Mouse (Mus musculus) cerebellum, adult 2 months (tissue): ENCODE measurements at regions not wholly inside any gene's neighbourhood (a gene's known extent, or its start where the extent isn't known, plus 50 kb on each side); places are given as distances from the start of the nearest gene placed in this dataset.

ENCODE experiments used
- DNase-seq, 2 experiments: peaks; one replicate each; pipeline ENCODE4 v3.0.0; 2021
- H3K27ac ChIP-seq: fragments of 200-500 bp; 2 replicates; pipeline ENCODE4 v1.5.1; 2012; ENCODE audit warnings: low read length, control low read depth, inconsistent platforms; ENCODE audit not compliant: insufficient read depth
- H3K27me3 ChIP-seq: fragments of 200-500 bp; 2 replicates; pipeline ENCODE4 v1.6.1; 2012; ENCODE audit warnings: inconsistent platforms, mild to moderate bottlenecking, low read length, moderate library complexity; ENCODE audit not compliant: control insufficient read depth, insufficient read depth
- H3K4me1 ChIP-seq: fragments of 200-500 bp; 2 replicates; pipeline ENCODE4 v1.6.1; 2011; ENCODE audit warnings: low read length; ENCODE audit not compliant: control insufficient read depth, insufficient read depth
- H3K4me3 ChIP-seq: fragments of 200-500 bp; replicated peaks from 2 replicates; pipeline ENCODE3; 2011; ENCODE audit warnings: mild to moderate bottlenecking, low read depth, low read length, control low read depth; ENCODE audit not compliant: insufficient read depth
- CTCF ChIP-seq: fragments of 200-500 bp; IDR thresholded peaks from 2 replicates; pipeline ENCODE4 v1.5.1; 2011; ENCODE audit warnings: low read depth, mild to moderate bottlenecking, control low read depth, low read length, moderate library complexity, borderline replicate concordance; ENCODE audit not compliant: insufficient read depth
- POLR2A ChIP-seq: fragments of 200-500 bp; IDR thresholded peaks from 2 replicates; pipeline ENCODE4 v1.6.1; 2011; ENCODE audit warnings: low read length, control low read depth, borderline replicate concordance; ENCODE audit not compliant: insufficient read depth
- whole genome bisulfite sequencing: fragments of 180-500 bp; shearing (Covaris S2); methylation state at CpG from one replicate; pipeline ENCODE4 v1.1.7; 2018; 5-methylcytosine and 5-hydroxymethylcytosine counted together

- TF ChIP-seq POLR2A (no peak), CTCF (no peak)
- no peak for DNase-seq
- Histone ChIP-seq H3K4me3 (no peak overlapping the region), H3K27me3 (no peaks in the 10 kb centered on the region), H3K27ac (no peak overlapping the region), H3K4me1 (no peaks in the 10 kb centered on the region)
Observed at GRCm38 (mm10) chr5:39390391-39390987, 364.8 kb downstream of the Hs3st1 start.

GRCm38 (mm10) chr5:39384410-39384809 lies 370.9 kb downstream of the Hs3st1 start:
- H3K4me3 ChIP-seq: no peak overlapping the region
- WGBS: 95% methylated on average over 2 of the region's 2 CpGs
- no peak overlapping the region for H3K27ac ChIP-seq
- DNase-seq: no peak
- TF ChIP-seq POLR2A: no peak
- no peak for TF ChIP-seq CTCF
- no peaks in the 10 kb centered on the region for H3K27me3 ChIP-seq
- no peaks in the 10 kb centered on the region for H3K4me1 ChIP-seq

GRCm38 (mm10) chr5:39374199-39374598 lies 381.1 kb downstream of the Hs3st1 start:
- Histone ChIP-seq H3K4me1 (no peaks in the 10 kb centered on the region), H3K27me3 (no peaks in the 10 kb centered on the region), H3K4me3 (no peak overlapping the region), H3K27ac (no peak overlapping the region)
- TF ChIP-seq POLR2A (no peak), CTCF (no peak)
- 89% methylated on average over 3 of the region's 3 CpGs for WGBS
- DNase-seq: no peak

GRCm38 (mm10) chr5:39348680-39349079 lies 406.6 kb downstream of the Hs3st1 start:
- Histone ChIP-seq H3K4me3 (no peak overlapping the region), H3K27me3 (no peaks in the 10 kb centered on the region), H3K4me1 (no peaks in the 10 kb centered on the region; the same call in 1 of the 2 replicates), H3K27ac (no peak overlapping the region)
- WGBS: 65% methylated on average over 3 of the region's 3 CpGs
- DNase-seq: peak in 1 of 2 experiments; percentile 50
- TF ChIP-seq CTCF (no peak), POLR2A (no peak)

GRCm38 (mm10) chr5:39347019-39347418 lies 408.3 kb downstream of the Hs3st1 start:
- Histone ChIP-seq H3K27me3 (no peaks in the 10 kb centered on the region), H3K4me1 (no peaks in the 10 kb centered on the region; the same call in 1 of the 2 replicates), H3K27ac (no peak overlapping the region), H3K4me3 (no peak overlapping the region)
- TF ChIP-seq CTCF (no peak), POLR2A (no peak)
- 60% methylated on average over 3 of the region's 3 CpGs for WGBS
- no peak for DNase-seq

GRCm38 (mm10) chr5:39337917-39338316 lies 417.4 kb downstream of the Hs3st1 start:
- Histone ChIP-seq H3K4me1 (no peaks in the 10 kb centered on the region), H3K27ac (no peak overlapping the region), H3K27me3 (no peaks in the 10 kb centered on the region), H3K4me3 (no peak overlapping the region)
- TF ChIP-seq CTCF (no peak), POLR2A (no peak)
- no peak for DNase-seq
- 92% methylated on average over 1 of the region's 1 CpGs for WGBS

- H3K4me1 ChIP-seq: no peaks in the 10 kb centered on the region
- TF ChIP-seq CTCF: no peak
- no peak for TF ChIP-seq POLR2A
- WGBS: over 99% methylated on average over 2 of the region's 2 CpGs
- H3K27me3 ChIP-seq: no peaks in the 10 kb centered on the region
- H3K27ac ChIP-seq: no peak overlapping the region
- H3K4me3 ChIP-seq: no peak overlapping the region
- DNase-seq: no peak
Observed at GRCm38 (mm10) chr5:39336484-39336985, 418.7 kb downstream of the Hs3st1 start.

GRCm38 (mm10) chr5:39335321-39335720 lies 420.0 kb downstream of the Hs3st1 start:
- no peak overlapping the region for H3K4me3 ChIP-seq
- no peak overlapping the region for H3K27ac ChIP-seq
- H3K27me3 ChIP-seq: no peaks in the 10 kb centered on the region
- no peaks in the 10 kb centered on the region for H3K4me1 ChIP-seq
- 95% methylated on average over 2 of the region's 2 CpGs for WGBS
- TF ChIP-seq POLR2A (no peak), CTCF (no peak)
- DNase-seq: no peak
